Mouse (Mus musculus) heart, adult 2 months (tissue): ENCODE results near the gene 4930544D05Rik.
A peak's percentile ranks its signal among the peaks of the same experiment; 100 is the strongest.

Experiments
- CTCF ChIP-seq: fragments of 200-600 bp; IDR thresholded peaks from 2 replicates; pipeline ENCODE4 v1.8.1; 2022; ENCODE audit warnings: antibody characterized with exemption, mild to moderate bottlenecking, moderate library complexity
- EP300 ChIP-seq: fragments of 200-500 bp; IDR thresholded peaks from 2 replicates; pipeline ENCODE4 v1.6.1; 2011; ENCODE audit warnings: low read depth, low read length, control low read depth; ENCODE audit not compliant: insufficient read depth
- POLR2A ChIP-seq: fragments of 200-500 bp; IDR thresholded peaks from 2 replicates; pipeline ENCODE4 v1.6.1; 2011; ENCODE audit warnings: mild to moderate bottlenecking, low read depth, low read length, control low read depth; ENCODE audit not compliant: insufficient read depth

DNA sequence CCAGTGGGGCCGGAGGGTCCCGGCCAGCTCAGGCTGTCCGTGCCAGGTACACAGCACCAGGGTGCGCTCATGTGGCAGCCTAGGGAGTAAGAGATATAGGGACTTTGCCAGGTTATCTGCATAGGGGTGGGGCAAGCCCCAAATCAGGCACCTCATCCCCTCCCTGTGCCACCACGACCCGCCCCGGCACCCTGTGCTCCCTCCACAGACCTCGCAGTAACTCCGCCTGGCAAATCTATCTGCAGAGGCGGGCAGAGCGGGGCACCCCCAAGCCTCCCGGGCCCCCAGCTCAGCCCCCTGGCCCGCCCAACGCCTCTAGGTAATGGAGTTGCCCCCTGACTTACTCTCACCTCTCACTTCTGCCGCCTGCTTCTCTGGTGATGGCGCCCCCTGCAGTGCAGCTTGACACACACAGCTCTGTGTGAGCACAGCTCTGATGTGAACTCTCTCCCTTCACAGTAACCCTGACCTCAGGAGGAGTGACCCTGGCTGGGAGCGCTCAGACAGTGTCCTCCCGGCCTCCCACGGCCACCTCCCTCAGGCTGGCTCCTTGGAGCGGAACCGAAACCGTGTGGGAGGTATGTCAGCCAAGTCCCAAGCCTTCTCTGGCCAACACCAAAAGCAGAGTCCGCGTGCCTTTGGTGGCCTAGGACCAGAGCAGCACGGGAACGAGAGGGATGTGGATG, 7.1 kb upstream of the 4930544D05Rik start:
- TF ChIP-seq CTCF = peak; percentile 55
- TF ChIP-seq EP300 = no peak
- TF ChIP-seq POLR2A = no peak
